ENCODE assay signal across 27 mouse cellular contexts in the genomic region with DNA sequence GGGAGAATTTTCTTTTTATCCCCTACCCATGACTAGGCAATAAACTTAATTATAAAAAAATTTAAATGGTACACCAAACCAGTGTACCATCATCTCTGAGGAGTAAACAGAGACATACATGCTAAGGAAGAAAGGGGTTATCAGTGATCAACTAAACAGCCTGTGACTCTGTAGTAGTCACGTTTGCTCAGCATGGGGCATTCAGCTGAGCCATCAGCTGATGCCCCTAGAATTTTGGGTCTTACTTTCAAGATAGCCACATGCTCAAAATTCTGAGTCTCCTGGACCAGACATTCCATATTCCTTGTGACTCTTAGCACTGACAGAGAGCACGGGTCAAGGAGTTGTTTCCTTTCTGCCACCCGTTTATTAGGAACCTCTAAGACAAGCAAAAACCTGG.
"Had no signal": no experiment of that assay in that cellular context is flagged by ENCODE, and none has a peak within 500 bp of the region (broad histone marks: within the 10 kb centered on the region; RNA-seq: fewer than 3 reads in every experiment).

No protein-coding gene starts in this region.

- H3K36me3 ChIP-seq: embryonic facial prominence, embryonic 10.5 days; embryonic facial prominence, embryonic 12.5 days; embryonic facial prominence, embryonic 13.5 days; embryonic facial prominence, embryonic 15.5 days; forebrain, embryonic 10.5 days; forebrain, embryonic 12.5 days; forebrain, embryonic 15.5 days had no signal

- H3K27me3 ChIP-seq: embryonic facial prominence, embryonic 12.5 days; embryonic facial prominence, embryonic 13.5 days; embryonic facial prominence, embryonic 15.5 days; forebrain, embryonic 12.5 days; forebrain, embryonic 13.5 days; forebrain, embryonic 15.5 days had no signal

- H3K4me1 ChIP-seq: embryonic facial prominence, embryonic 13.5 days; embryonic facial prominence, embryonic 15.5 days had no signal

- DNase-seq: cerebellum, adult 8-10 months; cerebellum, adult 9-10 months; cerebellum, adult 9-11 months; cerebellum, postnatal 14 days; cerebellum, postnatal 25 days; cerebellum, postnatal 36 days; embryo, embryonic 11 days; gastrocnemius, adult 2 months; gastrocnemius, postnatal 10 days; gastrocnemius, postnatal 14 days; gastrocnemius, postnatal 25 days; gastrocnemius, postnatal 36 days; heart, adult 11 months; heart, adult 18-20 months; heart, adult 2 months had no signal

- H3K9ac ChIP-seq: embryonic facial prominence, embryonic 12.5 days; embryonic facial prominence, embryonic 13.5 days; embryonic facial prominence, embryonic 15.5 days; forebrain, embryonic 12.5 days; forebrain, embryonic 13.5 days; forebrain, embryonic 15.5 days; forebrain, postnatal 0 days had no signal

- H3K4me2 ChIP-seq: embryonic facial prominence, embryonic 12.5 days; embryonic facial prominence, embryonic 13.5 days; embryonic facial prominence, embryonic 15.5 days; forebrain, embryonic 12.5 days; forebrain, embryonic 13.5 days; forebrain, embryonic 15.5 days had no signal

- H3K27ac ChIP-seq: embryonic facial prominence, embryonic 10.5 days; embryonic facial prominence, embryonic 12.5 days; embryonic facial prominence, embryonic 13.5 days; embryonic facial prominence, embryonic 15.5 days; forebrain, embryonic 10.5 days; forebrain, embryonic 12.5 days; forebrain, embryonic 13.5 days; forebrain, embryonic 15.5 days; gastrocnemius, adult 2 months; heart, adult 2 months had no signal

- ATAC-seq: forebrain, embryonic 13.5 days; forebrain, embryonic 14.5 days; forebrain, embryonic 15.5 days; forebrain, embryonic 16.5 days; forebrain, postnatal 0 days had no signal

- H3K4me3 ChIP-seq: embryonic facial prominence, embryonic 10.5 days; embryonic facial prominence, embryonic 12.5 days; embryonic facial prominence, embryonic 13.5 days; embryonic facial prominence, embryonic 15.5 days; erythroblast, embryonic 14.5 days; forebrain, embryonic 10.5 days; forebrain, embryonic 12.5 days; forebrain, embryonic 13.5 days; forebrain, embryonic 15.5 days; gastrocnemius, adult 2 months; heart, adult 2 months had no signal

- H3K9me3 ChIP-seq: embryonic facial prominence, embryonic 10.5 days; embryonic facial prominence, embryonic 12.5 days; embryonic facial prominence, embryonic 13.5 days; embryonic facial prominence, embryonic 15.5 days; forebrain, embryonic 10.5 days; forebrain, embryonic 12.5 days; forebrain, embryonic 13.5 days; forebrain, embryonic 15.5 days had no signal
